Mouse (Mus musculus) Muller cell, postnatal 12 days (primary cell): ENCODE results near the gene Ptpn13.

Experiments
- DNase-seq: peaks from one replicate; pipeline ENCODE4 v3.0.0-alpha.2; 2015; ENCODE audit errors: inconsistent ontology term

Gene Ptpn13

GRCm38 (mm10) chr5:103644167-103644566 is 219.2 kb downstream of the Ptpn13 start:
- no peak for DNase-seq

GRCm38 (mm10) chr5:103647320-103647719 is 222.3 kb downstream of the Ptpn13 start:
- no peak for DNase-seq
